Mouse (Mus musculus) lung, postnatal 14 days (tissue): Measurements from ENCODE around the gene Poc1b.
A peak's percentile ranks its signal among the peaks of the same experiment; 100 is the strongest.
"Not testable (repeated sequence)": the region's sequence is repeated elsewhere in the genome, so short reads cannot be mapped to it uniquely, and the experiment has no call there.

Experiments used
- DNase-seq: peaks from one replicate; pipeline ENCODE4 v3.0.0; 2021

The Poc1b gene

DNA sequence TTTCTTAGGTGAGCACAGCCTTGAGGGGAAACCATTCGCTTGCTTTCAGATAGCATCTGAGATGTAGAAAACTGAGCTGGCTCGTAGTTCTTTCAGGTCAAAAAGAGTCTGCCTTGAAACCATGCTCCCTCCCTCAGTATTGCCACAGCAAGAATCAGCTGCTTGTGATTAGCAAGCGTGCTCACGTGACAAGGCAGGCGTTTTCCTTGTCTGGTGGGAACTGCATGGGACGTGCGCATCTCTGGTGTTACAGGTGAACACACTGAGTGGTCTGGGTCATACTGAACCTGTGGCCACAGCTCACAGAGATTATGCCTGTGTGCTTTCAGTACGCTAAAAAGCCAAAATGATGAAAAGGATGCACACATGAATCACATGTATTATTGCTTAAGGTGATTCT lies 90.3 kb downstream of the Poc1b start:
- DNase-seq = no peak

DNA sequence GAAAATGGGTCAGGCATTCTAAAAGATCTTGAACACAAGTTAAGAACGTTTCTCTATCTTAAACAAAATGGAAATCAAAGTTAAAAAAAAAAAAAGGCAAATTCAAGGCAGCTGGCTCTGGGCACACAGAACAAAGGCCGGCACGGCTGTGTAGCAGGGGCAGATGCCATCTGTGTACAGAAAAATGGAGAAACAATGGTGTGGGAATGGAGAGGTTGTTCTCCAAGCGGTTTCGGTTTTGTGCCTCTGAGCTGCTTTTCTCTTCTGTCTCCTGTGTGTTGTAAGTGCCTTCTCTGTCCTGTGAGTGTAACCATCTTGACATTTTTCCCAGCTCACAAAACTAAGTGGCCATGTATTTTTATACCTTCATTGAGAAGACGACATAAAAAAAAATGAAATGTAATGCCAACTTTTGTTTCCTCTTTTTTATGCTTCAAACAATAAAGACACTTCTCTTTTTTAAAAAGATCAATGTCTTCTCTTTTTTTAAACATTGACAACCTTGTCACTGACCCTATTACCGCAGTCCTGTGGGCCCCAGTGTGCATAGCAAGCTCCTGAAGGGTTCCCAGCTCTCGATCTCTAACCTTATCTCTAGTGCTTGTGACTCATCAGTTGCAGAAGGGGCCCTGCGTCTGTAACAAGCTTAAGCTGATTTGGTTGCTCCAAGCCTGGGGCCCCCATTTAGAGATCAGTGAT lies 90.9 kb downstream of the Poc1b start:
- DNase-seq = no peak

DNA sequence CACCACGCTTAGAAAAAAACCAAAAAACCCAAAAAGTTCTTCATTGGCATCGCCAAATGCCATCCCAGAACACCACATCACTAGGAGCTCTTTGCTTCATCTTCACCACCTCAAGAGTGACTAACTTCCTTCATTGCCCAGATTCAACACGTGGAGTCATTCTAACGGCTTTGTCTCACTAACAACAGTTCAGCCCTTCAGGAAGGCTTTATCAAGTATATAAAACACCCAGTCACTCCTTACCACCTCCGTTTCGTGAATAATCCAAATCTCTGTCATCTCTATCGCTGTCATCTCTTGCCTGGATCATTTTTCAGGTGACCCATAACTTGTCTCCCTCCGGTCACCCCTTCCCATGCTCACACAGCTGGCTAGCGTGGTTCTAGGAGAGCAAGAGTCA lies 92.1 kb downstream of the Poc1b start:
- DNase-seq = no peak

DNA sequence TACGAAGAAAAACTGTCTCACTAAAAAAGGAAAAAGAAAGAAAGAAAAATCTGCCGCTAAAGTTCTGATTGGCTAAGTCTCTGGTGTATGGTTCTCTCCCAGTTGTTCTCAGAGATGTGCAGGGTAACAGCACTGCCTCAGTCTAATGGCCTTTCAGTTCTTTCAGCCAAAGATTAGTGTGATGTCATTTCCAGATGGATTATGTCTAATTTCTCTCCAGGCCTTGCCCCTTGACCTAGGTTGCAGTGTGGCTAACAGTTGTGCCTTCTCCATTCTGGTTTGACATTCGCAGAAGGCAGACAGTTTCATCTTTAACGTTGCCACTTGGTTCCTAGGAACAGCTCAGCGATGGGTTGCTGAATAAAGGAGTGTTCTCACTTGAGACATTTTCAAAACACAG lies 94.1 kb downstream of the Poc1b start:
- DNase-seq = no peak

DNA sequence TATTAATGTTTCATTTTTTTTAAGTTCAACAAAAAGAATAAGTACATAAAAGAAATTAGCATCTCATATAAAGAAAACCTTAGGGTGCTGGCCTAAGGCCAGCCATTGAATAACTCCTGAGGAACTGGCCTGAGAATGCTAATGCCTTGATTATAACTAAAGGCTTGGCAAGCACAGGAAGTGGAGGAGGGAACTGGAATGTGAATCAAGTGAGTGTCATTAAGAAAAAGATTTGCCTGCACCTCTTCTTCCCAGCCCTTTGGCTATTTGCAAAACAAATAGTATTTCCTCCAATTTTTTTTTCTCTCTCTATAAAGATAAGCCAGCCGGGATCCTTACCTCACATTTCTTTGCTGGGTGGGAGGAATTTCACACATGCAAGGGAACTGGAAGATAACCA lies 95.0 kb downstream of the Poc1b start:
- DNase-seq = no peak

DNA sequence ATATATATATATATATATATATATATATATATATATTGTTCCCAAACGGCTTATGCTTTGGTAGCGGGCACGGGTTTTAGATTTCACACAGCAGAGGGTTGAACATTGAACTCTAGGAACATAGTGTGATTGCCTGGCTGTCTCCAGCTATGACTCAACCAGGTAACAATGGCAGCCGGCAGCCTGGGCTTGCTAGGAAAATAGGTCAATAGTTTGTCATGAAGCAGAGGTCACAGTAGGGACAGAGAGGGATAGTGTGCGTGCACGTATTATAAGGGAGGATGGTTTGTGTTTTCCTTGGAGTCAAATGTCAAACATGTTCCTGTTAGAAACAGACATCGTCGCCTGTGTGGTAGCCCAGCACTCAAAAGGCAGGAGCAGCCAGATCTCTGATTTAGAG lies 95.5 kb downstream of the Poc1b start:
- DNase-seq = no peak

DNA sequence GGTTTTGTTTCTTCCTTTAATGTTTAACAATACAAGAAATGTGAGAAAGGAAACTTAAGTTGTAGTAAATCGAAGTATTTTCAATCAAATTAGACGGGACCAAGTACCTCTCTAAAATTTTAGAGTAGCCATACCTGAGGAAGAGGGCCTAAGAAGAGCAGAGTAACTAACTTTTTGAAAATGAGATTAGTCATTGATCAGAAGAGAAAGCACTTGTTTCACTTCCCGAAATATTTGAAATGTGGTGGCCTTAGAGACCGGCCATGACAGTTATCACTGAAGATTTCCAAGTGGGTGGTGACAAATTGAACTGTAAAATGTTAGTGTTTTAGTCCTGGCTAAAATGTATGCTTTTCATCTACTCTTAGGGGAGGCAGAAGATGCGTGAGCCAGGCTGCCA lies 96.3 kb downstream of the Poc1b start:
- DNase-seq = no peak

DNA sequence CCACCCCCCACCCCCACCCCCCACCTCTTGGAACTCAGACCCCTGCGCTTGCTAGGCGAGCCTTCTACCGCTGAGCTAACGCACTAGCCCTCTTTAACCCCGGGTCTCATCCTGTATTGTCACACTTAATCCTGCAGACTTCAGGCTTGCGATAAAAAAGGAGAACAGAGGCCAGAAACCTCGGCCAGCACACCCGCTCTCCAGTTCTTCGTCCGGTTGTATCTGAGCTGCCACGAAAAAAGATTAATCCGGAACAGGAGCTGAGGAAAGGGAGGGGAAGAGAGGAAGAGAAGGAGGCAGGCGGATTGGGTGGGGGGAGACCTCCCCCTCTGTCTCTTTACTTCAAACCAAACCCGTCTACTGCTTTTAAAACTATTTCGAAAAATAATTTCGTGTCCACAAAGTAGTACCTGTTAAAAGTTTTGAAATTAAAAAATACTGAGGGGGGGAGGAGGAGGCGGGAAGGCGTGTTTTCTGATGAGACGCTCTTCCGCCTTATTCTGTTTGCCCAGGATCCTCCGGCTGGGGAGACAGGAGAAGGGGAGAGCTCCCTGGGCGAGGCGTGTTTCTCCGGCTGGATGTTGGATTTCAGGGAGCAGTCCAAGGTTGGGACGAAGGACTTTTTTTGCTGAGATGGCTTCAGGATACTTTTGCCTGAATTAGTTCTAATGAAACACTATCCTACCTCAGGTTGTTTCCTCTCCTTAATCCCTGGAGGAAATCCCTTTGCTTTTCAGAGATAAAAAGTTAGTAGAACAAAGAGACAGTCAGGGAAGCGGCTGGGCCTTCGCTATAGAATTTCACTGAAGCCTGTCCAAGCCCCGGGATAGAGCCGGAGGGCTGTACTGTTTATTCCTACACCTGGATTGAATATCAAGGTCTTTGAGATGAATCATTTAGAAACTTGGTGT lies 97.0 kb downstream of the Poc1b start:
- peak; percentile 51 for DNase-seq

DNA sequence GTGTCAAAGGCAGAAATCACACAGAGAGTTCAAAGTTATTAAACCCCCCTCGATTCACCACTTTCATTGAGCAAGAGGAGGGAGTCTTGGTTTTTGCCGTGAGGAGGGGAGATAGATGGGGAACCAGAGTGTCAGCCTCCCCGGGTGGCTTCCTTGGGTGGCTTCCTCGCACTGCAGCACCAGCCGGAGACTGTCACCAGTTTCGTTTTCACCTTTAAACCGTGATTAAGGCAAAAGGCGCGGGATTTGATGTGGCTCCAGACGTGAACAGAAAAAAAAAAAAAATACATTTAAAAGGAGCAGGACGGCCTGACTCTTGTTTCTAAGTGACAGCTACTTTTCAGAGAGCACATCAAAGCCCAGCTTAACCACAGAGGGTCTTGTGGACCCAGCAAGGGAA lies 97.7 kb downstream of the Poc1b start:
- peak; percentile 43 for DNase-seq

DNA sequence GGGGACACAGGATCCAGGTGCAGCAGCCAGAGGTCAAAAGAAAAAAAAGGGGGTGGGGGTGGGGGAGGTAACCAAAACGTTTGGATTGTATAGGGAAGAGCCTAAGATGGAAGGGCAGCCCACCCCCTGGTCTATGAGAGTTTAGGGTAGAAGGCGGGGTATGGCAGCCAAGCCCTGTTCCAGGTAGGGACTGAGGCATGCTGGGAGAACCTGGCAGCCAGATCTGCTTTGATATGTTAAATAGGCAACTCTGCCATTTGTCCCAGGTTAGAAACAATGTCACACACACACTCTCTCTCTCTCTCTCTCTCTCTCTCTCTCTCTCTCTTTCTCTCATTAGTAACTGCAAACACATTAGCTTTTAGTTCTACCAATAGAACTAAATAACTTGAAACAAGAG lies 100.3 kb downstream of the Poc1b start:
- no peak for DNase-seq

DNA sequence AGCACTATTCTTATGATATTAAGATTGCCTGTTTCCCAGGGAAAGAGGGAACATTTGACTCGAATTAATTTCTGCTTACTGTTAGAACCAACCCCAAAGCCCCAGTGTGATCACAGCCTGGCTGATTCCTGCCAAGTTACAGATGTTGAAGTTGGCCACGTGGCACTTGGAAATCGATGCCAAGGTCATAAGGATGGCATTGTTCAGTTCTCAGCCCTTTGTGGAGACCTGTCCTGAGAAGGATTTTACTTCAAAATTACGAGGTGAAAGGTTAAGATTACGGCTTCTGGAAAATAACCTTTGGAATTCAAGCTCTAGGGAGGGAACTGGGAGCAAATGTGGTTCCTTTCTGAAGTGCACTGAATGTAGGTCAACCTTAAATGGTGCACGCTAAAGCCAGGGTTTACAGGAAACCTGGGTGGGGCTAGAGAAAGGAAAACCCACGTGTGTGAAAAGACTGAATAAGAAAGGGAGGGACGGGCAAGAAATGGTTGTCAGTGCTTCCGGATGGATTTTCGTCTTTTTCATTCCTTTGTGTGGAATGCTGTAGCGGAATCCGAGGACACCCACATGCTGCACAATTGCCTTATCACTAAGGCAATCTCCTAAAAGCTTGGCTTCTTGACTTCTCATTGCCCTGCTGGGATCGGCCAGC lies 102.4 kb downstream of the Poc1b start:
- no peak for DNase-seq

DNA sequence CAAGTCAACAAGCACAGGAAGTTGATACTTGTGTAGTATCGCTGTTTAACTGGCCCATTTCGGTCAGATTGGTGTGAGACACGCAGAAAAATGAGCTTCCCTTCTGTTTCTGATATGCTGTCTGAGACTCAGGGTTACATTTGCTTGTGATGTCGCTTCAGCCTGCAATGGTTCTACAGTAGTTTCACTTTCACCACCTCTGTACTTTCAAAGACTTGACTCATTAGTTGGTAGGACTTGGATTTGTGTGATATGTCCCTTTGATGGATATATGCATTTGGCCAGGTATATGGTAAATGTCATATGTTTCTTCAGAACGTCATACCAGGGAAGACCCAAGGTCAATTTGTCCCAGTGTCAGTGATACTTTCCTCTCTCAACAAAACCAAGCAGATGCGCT lies 104.2 kb downstream of the Poc1b start:
- DNase-seq = no peak

DNA sequence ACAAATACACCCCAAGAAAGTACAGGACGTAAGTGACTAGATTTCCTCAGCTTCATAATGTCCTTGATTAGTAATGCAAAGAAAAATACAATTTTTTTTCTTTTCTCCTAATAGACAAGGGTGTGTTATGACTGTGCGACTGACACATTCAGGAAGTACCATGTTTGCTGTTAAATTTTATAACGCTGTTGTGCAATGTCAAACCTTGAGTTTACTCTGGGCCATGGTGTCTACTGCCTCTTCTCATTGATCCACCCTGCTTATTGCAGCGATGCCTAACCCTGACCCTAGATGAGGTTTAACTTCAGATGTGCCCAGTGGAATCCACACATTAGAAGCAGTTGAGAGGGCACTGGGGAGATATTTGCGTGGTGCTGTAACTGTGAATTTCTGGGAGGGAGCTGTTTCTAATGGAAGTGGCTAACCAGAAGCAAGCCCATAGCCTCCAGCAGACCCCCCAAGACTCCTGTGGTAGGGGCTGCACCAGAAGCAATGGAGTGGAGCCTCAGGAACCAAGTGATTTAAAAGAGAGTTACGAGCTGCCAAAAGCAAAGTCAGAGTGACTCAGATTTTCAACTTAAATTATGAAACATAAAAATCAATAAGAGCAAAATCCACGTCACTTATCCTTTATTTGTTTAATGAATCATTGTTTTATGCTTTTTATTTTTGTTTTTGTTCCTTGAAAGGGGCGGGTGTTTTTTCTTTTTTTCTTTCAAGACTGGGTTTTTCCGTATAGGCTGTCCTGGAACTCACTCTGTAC lies 104.8 kb downstream of the Poc1b start:
- DNase-seq = no peak

DNA sequence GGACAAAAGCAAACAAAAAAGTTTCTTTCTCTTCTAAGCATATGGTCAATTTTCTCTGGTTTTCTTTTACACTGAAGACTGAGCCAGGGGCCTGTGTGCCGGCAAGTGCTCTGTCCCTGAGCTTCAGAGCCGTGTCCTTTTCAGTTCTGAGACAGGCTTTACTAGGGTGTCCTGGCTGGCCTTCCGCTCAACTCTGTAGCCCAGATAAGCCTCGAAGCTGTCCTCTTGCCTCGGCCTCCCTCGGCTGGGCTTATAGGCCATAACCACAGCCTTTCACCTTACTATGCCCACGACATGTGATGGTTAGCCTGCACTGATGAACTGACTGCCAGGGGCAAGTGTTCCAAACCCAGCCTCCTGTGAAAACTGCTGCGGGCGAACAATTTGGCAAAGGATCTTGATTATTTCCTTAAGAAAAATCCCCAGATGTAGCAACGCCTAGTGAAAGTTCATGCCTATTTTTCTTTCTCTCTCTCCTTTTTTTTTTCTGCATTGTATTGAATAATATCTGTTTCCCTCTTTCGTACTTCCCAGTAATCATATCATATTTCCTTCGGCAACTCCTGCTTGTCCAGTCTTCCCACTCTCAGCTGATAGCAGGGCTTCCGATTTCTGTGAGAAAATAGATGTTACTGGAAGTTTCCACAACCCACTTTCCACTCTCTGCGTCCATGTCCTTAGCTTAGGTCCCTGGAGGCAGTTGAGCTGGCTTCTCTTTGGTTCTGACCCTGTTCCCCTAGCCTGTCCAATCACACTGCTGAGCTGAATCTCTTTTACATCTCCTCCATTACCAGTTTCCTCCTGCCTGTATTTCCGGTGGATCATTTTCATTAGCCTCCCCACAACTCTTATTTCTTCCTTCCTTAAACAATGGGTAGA lies 107.8 kb downstream of the Poc1b start:
- no peak for DNase-seq

DNA sequence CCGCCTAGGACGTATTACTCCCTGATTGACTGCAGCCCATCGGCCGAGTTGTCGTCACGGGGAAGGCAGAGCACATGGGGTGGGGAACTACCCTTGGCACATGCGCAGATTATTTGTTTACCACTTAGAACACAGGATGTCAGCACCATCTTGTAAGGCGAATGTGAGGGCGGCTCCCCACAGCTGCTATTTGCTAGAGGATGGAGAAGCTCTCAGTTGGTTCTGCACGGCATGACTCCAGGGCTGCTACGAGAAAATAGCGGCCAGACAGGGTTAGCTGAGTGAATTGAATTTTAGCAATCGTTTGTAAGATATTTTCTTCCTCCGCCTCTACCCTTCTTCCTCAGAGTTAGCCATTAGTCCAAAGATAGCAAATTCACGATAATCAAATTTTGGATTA lies 109.7 kb downstream of the Poc1b start:
- not testable (repeated sequence) for DNase-seq

DNA sequence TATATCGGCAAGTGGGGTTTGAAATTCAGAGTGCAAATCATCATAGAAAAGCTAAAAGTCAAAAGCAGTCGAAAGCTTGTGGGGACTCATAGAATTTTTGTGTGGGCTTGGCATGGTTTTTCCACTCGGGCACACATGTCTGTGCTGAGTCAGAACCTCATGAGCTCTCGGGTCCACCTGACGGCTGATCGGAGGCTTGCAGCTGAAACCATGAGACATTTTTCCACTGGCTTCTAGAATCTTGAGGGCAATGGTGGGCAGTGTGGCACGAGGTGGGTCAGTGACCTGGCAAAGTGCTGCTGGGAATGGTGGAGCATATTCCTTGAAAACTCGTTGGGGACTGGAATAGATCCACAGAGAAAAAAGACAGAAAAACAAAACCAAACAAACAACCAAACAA lies 114.7 kb downstream of the Poc1b start:
- DNase-seq = no peak

DNA sequence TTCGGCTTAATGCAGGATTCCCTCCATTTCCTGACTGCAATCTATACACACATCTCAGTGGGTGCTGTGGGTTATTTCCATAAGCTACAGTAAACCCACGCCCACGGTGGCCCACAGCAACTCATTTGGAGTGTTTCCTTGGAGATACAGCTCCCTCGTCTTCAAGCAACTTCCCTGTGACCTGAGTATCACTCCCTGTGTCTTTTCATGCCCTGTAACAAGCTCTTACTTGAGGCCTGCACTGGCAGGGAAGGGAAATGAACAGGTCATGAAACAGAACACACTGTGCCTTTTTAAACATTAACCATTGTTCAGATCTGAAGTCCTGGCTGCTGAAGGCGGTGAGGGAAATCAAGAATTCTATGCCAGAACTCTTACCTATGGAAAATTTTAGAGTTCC lies 115.9 kb downstream of the Poc1b start:
- no peak for DNase-seq

DNA sequence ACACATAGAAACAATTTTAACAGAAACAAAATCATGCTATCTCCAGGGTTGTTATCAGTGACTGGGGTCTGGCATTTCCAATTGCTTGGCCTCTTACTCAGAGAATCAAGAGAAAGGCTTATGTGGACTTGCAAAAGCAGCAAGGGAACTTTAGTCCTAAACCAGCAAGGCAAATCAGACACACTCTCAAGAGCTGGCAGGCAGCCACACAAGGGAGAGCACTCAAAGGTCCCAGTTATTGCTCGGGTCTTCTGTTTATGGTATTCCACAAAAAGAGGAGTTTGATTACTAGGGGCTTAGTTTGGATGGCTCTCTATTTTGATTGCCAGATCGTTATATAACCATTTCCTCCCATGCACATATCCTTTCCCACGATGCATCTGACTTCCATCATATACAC lies 117.4 kb downstream of the Poc1b start:
- DNase-seq = no peak

DNA sequence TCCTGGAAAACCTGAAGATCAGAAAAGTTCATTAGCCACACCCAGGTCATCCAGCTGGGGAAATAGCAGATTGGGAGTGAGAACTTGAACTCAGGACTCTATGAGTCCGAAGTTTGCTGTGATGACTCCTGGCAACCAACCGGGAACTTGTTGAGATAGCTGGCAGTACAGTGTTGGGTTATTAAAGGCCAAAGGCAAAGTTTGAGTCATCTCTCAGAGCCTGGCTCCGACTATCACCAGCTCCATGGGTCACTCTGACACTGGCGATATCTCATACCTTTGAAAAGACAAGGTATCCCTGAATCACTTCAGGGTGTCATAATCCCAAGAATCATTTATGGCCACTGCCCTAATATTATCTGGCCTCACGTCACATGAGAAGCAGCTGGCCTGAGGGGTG lies 119.9 kb downstream of the Poc1b start:
- no peak for DNase-seq

DNA sequence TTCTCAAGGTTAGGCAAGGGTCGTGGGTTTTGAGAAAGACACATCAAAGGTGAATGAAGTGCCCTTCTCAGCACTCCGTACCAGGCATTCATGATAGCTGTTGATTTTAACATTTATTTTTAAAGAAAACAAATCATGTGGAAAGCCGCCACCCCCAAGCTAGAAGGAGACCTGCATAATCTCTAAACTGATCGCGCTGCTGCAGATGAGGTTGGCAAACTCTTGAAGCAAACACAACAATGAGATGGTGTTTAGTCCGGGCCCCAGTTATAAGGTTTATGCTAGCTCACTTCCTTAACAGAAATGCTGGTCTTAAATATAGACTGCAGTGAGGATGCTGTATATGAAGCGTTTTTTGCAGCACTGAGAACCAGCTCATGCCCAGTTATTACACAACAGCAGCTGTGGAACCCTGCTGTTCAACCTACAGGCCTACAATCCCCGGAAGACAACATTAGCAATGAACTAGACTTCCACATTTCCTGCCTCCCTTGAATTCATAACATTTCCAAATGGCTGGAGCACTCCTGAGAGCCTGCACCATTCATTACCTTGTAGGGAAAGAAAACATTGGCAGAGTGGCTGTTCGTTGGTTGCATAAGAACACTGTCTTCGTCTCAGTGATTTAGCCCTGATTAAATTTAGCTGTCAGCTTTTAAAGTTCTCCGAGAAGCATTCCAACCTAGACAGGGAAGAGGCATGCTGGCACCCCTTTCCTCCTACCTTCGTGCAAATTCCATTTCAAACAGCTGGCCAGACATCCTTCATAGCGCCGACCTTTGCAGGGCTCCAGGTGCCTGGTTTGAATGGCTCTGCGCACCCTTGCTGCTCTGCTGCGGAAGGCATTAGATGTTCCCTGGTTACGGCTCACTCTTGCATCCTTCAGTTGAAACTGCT lies 121.4 kb downstream of the Poc1b start:
- DNase-seq = no peak
